Mouse (Mus musculus) liver, adult 2 months (tissue): ENCODE results near the gene Hspb9.

ENCODE experiments used
- CTCF ChIP-seq: fragments of 200-500 bp; IDR thresholded peaks from 2 replicates; pipeline ENCODE4 v1.5.1; 2011; ENCODE audit warnings: low read depth, low read length, control low read depth
- POLR2A ChIP-seq: fragments of 200-500 bp; IDR thresholded peaks from 2 replicates; pipeline ENCODE4 v1.6.1; 2011; ENCODE audit warnings: low read length, control low read depth; ENCODE audit not compliant: insufficient read depth; ENCODE audit errors: extremely low read depth

GRCm38 (mm10) chr11:100703366-100703765 lies 10.3 kb upstream of the Hspb9 start:
- no peak for TF ChIP-seq POLR2A
- no peak for TF ChIP-seq CTCF
